Mouse (Mus musculus) frontal cortex, postnatal 14 days (tissue): Measurements from ENCODE around the gene Serpinb3c.
"Not testable (repeated sequence)": the region's sequence is repeated elsewhere in the genome, so short reads cannot be mapped to it uniquely, and the experiment has no call there.

Experiments used
- DNase-seq, 2 experiments: peaks; one replicate each; pipeline ENCODE4 v3.0.0; 2022; ENCODE audit warnings: low spot score in 2 of 2

Serpinb3c gene

DNA sequence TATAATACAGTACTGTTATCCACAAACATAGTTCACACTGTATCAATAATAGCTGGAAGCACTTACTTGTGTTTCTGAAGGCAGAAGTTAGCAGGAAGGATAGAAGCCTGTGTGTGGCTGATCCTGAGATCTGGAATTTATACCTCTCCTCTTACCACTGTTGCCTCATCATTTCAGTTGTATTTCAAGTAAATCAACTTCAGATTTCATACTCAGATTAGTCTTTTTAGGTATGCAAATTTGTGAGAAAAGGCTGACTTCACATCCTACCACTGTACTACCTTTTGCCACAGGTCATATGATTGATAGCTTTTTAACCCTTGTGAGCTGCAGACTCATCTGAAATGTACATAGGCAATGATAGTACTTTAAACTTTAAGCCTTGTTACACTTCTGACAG is at the start of gene Serpinb3c, which contains the start of gene Serpinb3b:
TSS of gene Serpinb3c (minus strand) at position 111 of the 400 bp plus-strand sequence.
TSS of gene Serpinb3b (minus strand) at position 101 of the 400 bp plus-strand sequence.
- not testable (repeated sequence) for DNase-seq

DNA sequence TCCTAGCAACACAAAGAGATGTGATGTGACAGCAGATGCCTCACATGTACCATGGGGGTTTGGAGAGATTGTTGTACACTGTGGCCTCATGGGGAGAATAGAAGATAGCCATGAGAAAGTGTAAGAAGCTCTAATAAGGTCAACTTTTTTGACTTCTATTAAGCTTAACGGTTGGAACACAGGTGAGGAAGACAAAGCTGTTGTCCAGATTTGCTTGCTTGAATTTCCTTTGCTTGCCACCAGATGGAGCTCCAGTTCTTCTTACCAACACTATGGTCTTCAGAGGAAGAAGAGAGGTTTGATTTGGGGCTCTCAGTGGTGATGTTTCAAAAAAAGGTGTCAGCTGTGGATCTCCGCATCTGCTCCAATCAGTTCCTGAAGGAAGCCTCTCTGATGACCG is 35.0 kb downstream of the Serpinb3c start:
- peak in 1 of 2 experiments; percentile 6 for DNase-seq
